12 mouse cellular contexts compared by ENCODE assay signal in genomic region chrX:103274325-103274724, GRCm38 (mm10). TPM values are rescaled to one million over a fixed set of nuclear protein-coding genes. Genes with fewer than 3 reads are reported as not detected.
A peak's percentile ranks its signal among the peaks of the same experiment; 100 is the strongest.
DNase-seq lines count a peak whose midpoint lies in the region; ATAC-seq and TF ChIP-seq lines count a peak whose summit lies in the region.
"Had no signal": no experiment of that assay in that cellular context is flagged by ENCODE, and none has a peak within 500 bp of the region (broad histone marks: within the 10 kb centered on the region; RNA-seq: fewer than 3 reads in every experiment).

No protein-coding gene starts in this region.

- H3K27me3 ChIP-seq in lung, postnatal 0 days (replicated peaks; ENCODE audit: insufficient read depth, low read length): no peaks in the 10 kb centered on the region
- peaks cover 20% of the 10 kb centered on the region for H3K27me3 ChIP-seq in hindbrain, embryonic 13.5 days

- no peaks in the 10 kb centered on the region for H3K9me3 ChIP-seq in lung, postnatal 0 days (ENCODE audit: low read length)
- H3K9me3 ChIP-seq in hindbrain, embryonic 13.5 days: no peaks in the 10 kb centered on the region
- H3K9me3 ChIP-seq: midbrain, embryonic 12.5 days had no signal

- no peaks in the 10 kb centered on the region for H3K4me1 ChIP-seq in lung, postnatal 0 days (ENCODE audit: insufficient read depth, low read depth, low read length)
- no peaks in the 10 kb centered on the region for H3K4me1 ChIP-seq in hindbrain, embryonic 13.5 days (replicated peaks)
- H3K4me1 ChIP-seq: midbrain, embryonic 12.5 days had no signal

- no peaks in the 10 kb centered on the region for H3K36me3 ChIP-seq in lung, postnatal 0 days (ENCODE audit: insufficient read depth, low read length)
- no peaks in the 10 kb centered on the region for H3K36me3 ChIP-seq in hindbrain, embryonic 13.5 days
- H3K36me3 ChIP-seq: midbrain, embryonic 12.5 days had no signal

- peak; percentile 7; the same call in 1 of the 2 replicates for TF ChIP-seq CTCF in gastrocnemius, adult 2 months (IDR thresholded peaks at IDR 0.05)
- TF ChIP-seq CTCF in lung, postnatal 0 days (IDR thresholded peaks at IDR 0.05): peak; percentile 33

- no peak overlapping the region for H3K4me3 ChIP-seq in gastrocnemius, adult 2 months
- H3K4me3 ChIP-seq in lung, postnatal 0 days (ENCODE audit: low read depth, low read length): no peak overlapping the region
- H3K4me3 ChIP-seq in hindbrain, embryonic 13.5 days: no peak overlapping the region
- H3K4me3 ChIP-seq: midbrain, embryonic 12.5 days had no signal

- TF ChIP-seq EP300 in lung, postnatal 0 days (IDR thresholded peaks at IDR 0.05): no peak

- H3K27ac ChIP-seq in gastrocnemius, adult 2 months: no peak overlapping the region
- H3K27ac ChIP-seq in lung, postnatal 0 days (ENCODE audit: low read length): no peak overlapping the region
- H3K27ac ChIP-seq in hindbrain, embryonic 13.5 days: no peak overlapping the region
- H3K27ac ChIP-seq: midbrain, embryonic 12.5 days had no signal

- intact Hi-C loops in gastrocnemius, adult 2 months (cut with DNase I): no loop called here
- intact Hi-C loops in gastrocnemius, postnatal 14 days (cut with DNase I; ENCODE audit: low total_unique reads): loop anchor here (10.0 kb wide), 1 partner anchor 100 kb away; no protein-coding TSS in a partner anchor

- H3K4me2 ChIP-seq in lung, postnatal 0 days (replicated peaks; ENCODE audit: low read depth, low read length): no peak overlapping the region
- H3K4me2 ChIP-seq in hindbrain, embryonic 13.5 days: no peak overlapping the region
- H3K4me2 ChIP-seq: midbrain, embryonic 12.5 days had no signal

- H3K9ac ChIP-seq in lung, postnatal 0 days (replicated peaks; ENCODE audit: low read depth): no peak overlapping the region
- no peak overlapping the region for H3K9ac ChIP-seq in hindbrain, embryonic 13.5 days
- H3K9ac ChIP-seq: midbrain, embryonic 12.5 days had no signal

- 77% methylated on average over 4 of the region's 5 CpGs for WGBS in lung, postnatal 0 days
- WGBS in hindbrain, embryonic 13.5 days: 88% methylated on average over 4 of the region's 5 CpGs

- ATAC-seq in lung, postnatal 0 days: no peak
- no peak for ATAC-seq in hindbrain, embryonic 13.5 days (ENCODE audit: low FRiP score)

- peak; percentile 20 for DNase-seq in gastrocnemius, adult 2 months
- DNase-seq in gastrocnemius, postnatal 14 days: no peak
- DNase-seq in lung, postnatal 0 days (ENCODE audit: low spot score): no peak
- DNase-seq in lung, adult 18-20 months: no peak
- peak; percentile 19 for DNase-seq in MN1 (ENCODE audit: low spot score)
- DNase-seq in layer of hippocampus, adult 9-11 months: peak; percentile 7
- DNase-seq in thymus, postnatal 0 days (ENCODE audit: low spot score): no peak

RNA-seq across cellular contexts. Expression of gene Cdx4, which starts 46.9 kb away (rescaled TPM):
- total RNA-seq in gastrocnemius, adult 2 months (2021): not detected
- total RNA-seq in gastrocnemius, postnatal 14 days (2021): not detected
- not detected in 2 replicates for polyA plus RNA-seq in lung, postnatal 0 days (2015; fragmentation: Nextera tagmentation; extraction: Ambion mirVana)
- not detected in 2 replicates for polyA plus RNA-seq in hindbrain, embryonic 13.5 days (2015; fragmentation: Nextera tagmentation; extraction: Ambion mirVana)
- polyA plus RNA-seq in thymus, postnatal 0 days (2015; fragmentation: Nextera tagmentation; extraction: Ambion mirVana): 0.14 TPM in 1 of 2 replicates, not detected in the other
- total RNA-seq: left cerebral cortex, postnatal 14 days had no signal
- polyA plus RNA-seq: heart, embryonic 16.5 days; midbrain, embryonic 12.5 days; small intestine, adult 2 months had no signal

Comparison
In these comparisons a context has a peak if more than half of its experiments do, and no peak if none do; other contexts are left out.
1. DNase-seq: peak in gastrocnemius, adult 2 months (single experiment), MN1 (single experiment) and layer of hippocampus, adult 9-11 months (single experiment); none in gastrocnemius, postnatal 14 days (single experiment), lung, postnatal 0 days (single experiment), lung, adult 18-20 months (0 of 2) and thymus, postnatal 0 days (single experiment).